Mouse (Mus musculus) limb, embryonic 14.5 days (tissue): ENCODE measurements around the gene Mymk. TPM values are rescaled to one million over a fixed set of nuclear protein-coding genes. Genes with fewer than 3 reads are reported as not detected.

Source experiments
- ATAC-seq: fragments of 200-750 bp; cut with Nextera tagmentation; 2 replicates; pipeline ENCODE4 v1.8.0; 2017; ENCODE audit warnings: low read depth, moderate number of reproducible peaks, moderate TSS enrichment; ENCODE audit not compliant: low FRiP score
- DNase-seq: peaks from one replicate; pipeline ENCODE4 v3.0.0-alpha.2; 2015; ENCODE audit warnings: low spot score
- H3K27ac ChIP-seq: fragments of 300-500 bp; sonication (generic); replicated peaks from 2 replicates; pipeline ENCODE4 v1.5.1; 2014; ENCODE audit warnings: low read depth, mild to moderate bottlenecking, low read length, moderate library complexity, mixed read lengths
- H3K27me3 ChIP-seq: fragments of 300-500 bp; sonication (generic); 2 replicates; pipeline ENCODE4 v1.6.1; 2014; ENCODE audit warnings: low read length, mixed read lengths; ENCODE audit not compliant: control insufficient read depth, insufficient read depth
- H3K36me3 ChIP-seq: fragments of 300-500 bp; sonication (generic); 2 replicates; pipeline ENCODE4 v1.6.1; 2014; ENCODE audit warnings: mild to moderate bottlenecking, low read length, moderate library complexity, mixed read lengths; ENCODE audit not compliant: control insufficient read depth, insufficient read depth
- H3K4me1 ChIP-seq: fragments of 300-500 bp; sonication (generic); 2 replicates; pipeline ENCODE4 v1.6.1; 2014; ENCODE audit warnings: antibody characterized with exemption, low read length, mixed read lengths; ENCODE audit not compliant: control insufficient read depth, insufficient read depth
- H3K4me2 ChIP-seq: fragments of 300-500 bp; sonication (generic); replicated peaks from 2 replicates; pipeline ENCODE4 v1.6.1; 2014; ENCODE audit warnings: low read depth, mild to moderate bottlenecking, low read length, moderate library complexity; ENCODE audit not compliant: severe bottlenecking
- H3K4me3 ChIP-seq: fragments of 300-500 bp; sonication (generic); replicated peaks from 2 replicates; pipeline ENCODE4 v1.5.1; 2014; ENCODE audit warnings: low read length
- H3K9ac ChIP-seq: fragments of 300-500 bp; sonication (generic); 2 replicates; pipeline ENCODE4 v1.6.1; 2014; ENCODE audit warnings: mild to moderate bottlenecking, low read depth, low read length, moderate library complexity; ENCODE audit not compliant: severe bottlenecking
- H3K9me3 ChIP-seq: fragments of 300-500 bp; sonication (generic); 2 replicates; pipeline ENCODE4 v1.6.1; 2016; ENCODE audit warnings: low read length; ENCODE audit not compliant: control insufficient read depth
- POLR2A ChIP-seq: fragments of 200-500 bp; IDR thresholded peaks from 2 replicates; pipeline ENCODE4 v1.8.0; 2012; ENCODE audit warnings: inconsistent platforms, mild to moderate bottlenecking, moderate library complexity, borderline replicate concordance; ENCODE audit not compliant: insufficient read depth, insufficient read length; ENCODE audit errors: extremely low read depth
- WGBS: fragments of 180-500 bp; shearing (Covaris S2); extraction: QIAGEN DNeasy Blood & Tissue Kit; methylation state at CpG from one replicate; pipeline ENCODE4 v1.1.7; 2014; 5-methylcytosine and 5-hydroxymethylcytosine counted together
- polyA plus RNA-seq, 2 experiments: library from polyadenylated mRNA; depleted of rRNA in 1 of 2; stranded (reverse) in 1 of 2; unstranded in 1 of 2; fragments of >200 nt; fragmentation: Nextera tagmentation in 1 of 2; extraction: Ambion mirVana in 1 of 2; gene quantifications; 2 replicates each; pipeline versions ENCODE4 v1.2.1 to v1.2.3; 2012 to 2014

Mymk gene
- polyA plus RNA-seq, 2 experiments = 46.8 to 70.4 TPM

- no peaks in the 10 kb centered on the region for H3K27me3 ChIP-seq
- H3K4me3 ChIP-seq = no peak overlapping the region
- no peak overlapping the region for H3K27ac ChIP-seq
- TF ChIP-seq POLR2A = no peak
- no peak overlapping the region for H3K4me2 ChIP-seq
- DNase-seq (no peak), ATAC-seq (no peak)
- no peak overlapping the region for H3K9ac ChIP-seq
- no peaks in the 10 kb centered on the region for H3K36me3 ChIP-seq
- no peaks in the 10 kb centered on the region for H3K9me3 ChIP-seq
- WGBS = 76% methylated on average over 5 of the region's 5 CpGs
- no peaks in the 10 kb centered on the region for H3K4me1 ChIP-seq
Observed at GRCm38 (mm10) chr2:27109052-27109451, 37.1 kb upstream of the Mymk start.

GRCm38 (mm10) chr2:27108144-27108543 lies 36.2 kb upstream of the Mymk start:
- no peak for TF ChIP-seq POLR2A
- H3K4me3 ChIP-seq = no peak overlapping the region
- 77% methylated on average over 2 of the region's 2 CpGs for WGBS

GRCm38 (mm10) chr2:27106816-27107215 lies 34.8 kb upstream of the Mymk start:
- no peak for ATAC-seq
- 14% methylated on average over 3 of the region's 3 CpGs for WGBS
- H3K27me3 ChIP-seq = no peaks in the 10 kb centered on the region

More at GRCm38 (mm10) chr2:27108144-27108543, 36.2 kb upstream of the Mymk start:
- Histone ChIP-seq H3K27ac (no peak overlapping the region), H3K9me3 (no peaks in the 10 kb centered on the region), H3K36me3 (no peaks in the 10 kb centered on the region), H3K27me3 (no peaks in the 10 kb centered on the region), H3K9ac (no peak overlapping the region), H3K4me1 (no peaks in the 10 kb centered on the region), H3K4me2 (no peak overlapping the region)
- DNase-seq = no peak
- ATAC-seq = no peak; the same call in 1 of the 2 replicates

GRCm38 (mm10) chr2:27103554-27103953 lies 31.6 kb upstream of the Mymk start:
- Histone ChIP-seq H3K27me3 (no peaks in the 10 kb centered on the region), H3K4me2 (no peak overlapping the region), H3K4me3 (no peak overlapping the region), H3K9ac (no peak overlapping the region), H3K4me1 (peaks cover 1% of the 10 kb centered on the region; the same call in 1 of the 2 replicates), H3K36me3 (no peaks in the 10 kb centered on the region), H3K27ac (no peak overlapping the region), H3K9me3 (no peaks in the 10 kb centered on the region)
- DNase-seq (no peak), ATAC-seq (no peak)
- WGBS = 71% methylated on average over 7 of the region's 7 CpGs
- no peak for TF ChIP-seq POLR2A

More at GRCm38 (mm10) chr2:27106816-27107215, 34.8 kb upstream of the Mymk start:
- no peak for DNase-seq
- H3K4me3 ChIP-seq = no peak overlapping the region
- no peak for TF ChIP-seq POLR2A
- H3K27ac ChIP-seq = no peak overlapping the region
- no peak overlapping the region for H3K4me2 ChIP-seq
- H3K9ac ChIP-seq = no peak overlapping the region
- no peaks in the 10 kb centered on the region for H3K36me3 ChIP-seq
- no peaks in the 10 kb centered on the region for H3K4me1 ChIP-seq
- H3K9me3 ChIP-seq = no peaks in the 10 kb centered on the region

GRCm38 (mm10) chr2:27097776-27098175 lies 25.8 kb upstream of the Mymk start:
- Histone ChIP-seq H3K4me1 (peaks cover 19% of the 10 kb centered on the region), H3K4me2 (no peak overlapping the region), H3K9ac (peak overlapping the region; percentile 7; the same call in 1 of the 2 replicates), H3K27me3 (no peaks in the 10 kb centered on the region), H3K27ac (no peak overlapping the region), H3K36me3 (no peaks in the 10 kb centered on the region), H3K9me3 (no peaks in the 10 kb centered on the region), H3K4me3 (no peak overlapping the region)
- peak; percentile 72; the same call in 1 of the 2 replicates for ATAC-seq
- no peak for TF ChIP-seq POLR2A
- peak; percentile 87 for DNase-seq
- WGBS = 9% methylated on average over 6 of the region's 6 CpGs

- H3K36me3 ChIP-seq = no peaks in the 10 kb centered on the region
- H3K4me3 ChIP-seq = no peak overlapping the region
- 68% methylated on average over 6 of the region's 6 CpGs for WGBS
- ATAC-seq = no peak
- peaks cover 19% of the 10 kb centered on the region for H3K4me1 ChIP-seq
- no peak for DNase-seq
- H3K9ac ChIP-seq = peak overlapping the region; percentile 4; the same call in 1 of the 2 replicates
- H3K27me3 ChIP-seq = no peaks in the 10 kb centered on the region
- no peak overlapping the region for H3K4me2 ChIP-seq
- H3K9me3 ChIP-seq = no peaks in the 10 kb centered on the region
- no peak overlapping the region for H3K27ac ChIP-seq
- no peak for TF ChIP-seq POLR2A
Observed at GRCm38 (mm10) chr2:27097241-27097656, 25.3 kb upstream of the Mymk start.
